Mouse (Mus musculus) subcutaneous adipose tissue, adult 2 months (tissue): ENCODE data around the gene Impg1. TPM values are rescaled to one million over a fixed set of nuclear protein-coding genes. Genes with fewer than 3 reads are reported as not detected.

Experiments
- polyA plus RNA-seq: library from polyadenylated mRNA; depleted of rRNA; stranded (reverse); fragments of >200 nt; gene quantifications from 2 replicates; pipeline ENCODE4 v1.2.3, GENCODE M21; 2012; ENCODE audit warnings: low replicate concordance; rRNA removed

The Impg1 gene
- not detected in 2 replicates for polyA plus RNA-seq

DNA sequence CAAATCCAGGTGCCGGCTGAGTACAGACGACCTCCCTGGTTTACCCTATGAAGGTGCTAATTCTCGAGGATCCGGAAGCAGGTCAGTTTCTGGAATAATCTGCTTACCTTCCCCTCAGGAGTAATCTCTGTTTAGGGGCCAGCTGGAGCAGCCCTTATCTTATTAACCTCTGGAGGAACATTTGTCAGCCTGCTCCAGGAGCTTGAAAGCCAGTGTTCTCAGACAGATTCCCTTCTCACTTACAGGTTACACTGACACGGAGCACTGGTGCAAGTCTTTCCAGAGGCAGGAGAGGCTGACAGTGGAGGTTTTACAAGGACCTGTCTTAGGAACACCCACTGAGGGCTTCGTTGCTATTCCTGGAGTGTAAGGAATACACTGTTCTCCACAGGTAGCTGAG lies at the start of gene Impg1:
TSS of gene Impg1 (minus strand) at position 101 of the 400 bp plus-strand sequence.

